Mouse (Mus musculus): ENCODE measurements around the gene P2rx6. TPM values are rescaled to one million over a fixed set of nuclear protein-coding genes. Genes with fewer than 3 reads are reported as not detected.
"Not testable (repeated sequence)": the region's sequence is repeated elsewhere in the genome, so short reads cannot be mapped to it uniquely, and the experiment has no call there.

Gene P2rx6
- polyA plus RNA-seq, 1 experiment = 4.4 TPM

GRCm38 (mm10) chr16:17561128-17561750 is 446 bp upstream of the P2rx6 start, which contains the start of gene Lrrc74b:
Gene Lrrc74b (minus strand): TSS chr16:17561247.
- no peak for DNase-seq (ENCODE audit: low spot score)

GRCm38 (mm10) chr16:17563580-17563979 is 1.9 kb downstream of the P2rx6 start:
- no peak for DNase-seq (ENCODE audit: low spot score)

- DNase-seq (ENCODE audit: low spot score) = no peak
Observed at GRCm38 (mm10) chr16:17564221-17564620, 2.5 kb downstream of the P2rx6 start.

- no peak for DNase-seq (ENCODE audit: low spot score)
Observed at GRCm38 (mm10) chr16:17564771-17565170, 3.1 kb downstream of the P2rx6 start.

- DNase-seq (ENCODE audit: low spot score) = no peak
Observed at GRCm38 (mm10) chr16:17566186-17566585, 4.5 kb downstream of the P2rx6 start.

GRCm38 (mm10) chr16:17575870-17576824 is 14.5 kb downstream of the P2rx6 start:
- peak; percentile 44 for DNase-seq (ENCODE audit: low spot score)

- DNase-seq (ENCODE audit: low spot score) = no peak
Observed at GRCm38 (mm10) chr16:17576825-17577215, 15.1 kb downstream of the P2rx6 start.

- no peak for DNase-seq (ENCODE audit: low spot score)
Observed at GRCm38 (mm10) chr16:17583064-17583463, 21.4 kb downstream of the P2rx6 start, which contains the start of gene Slc7a4. Gene Slc7a4 (minus strand): TSS chr16:17583214.

- no peak for DNase-seq (ENCODE audit: low spot score)
Observed at GRCm38 (mm10) chr16:17584555-17584954, 22.9 kb downstream of the P2rx6 start.

GRCm38 (mm10) chr16:17590731-17591130 is 29.0 kb downstream of the P2rx6 start:
- DNase-seq (ENCODE audit: low spot score) = no peak

- no peak for DNase-seq (ENCODE audit: low spot score)
Observed at GRCm38 (mm10) chr16:17600944-17601562, 39.4 kb downstream of the P2rx6 start.

GRCm38 (mm10) chr16:17604941-17605340 is 43.3 kb downstream of the P2rx6 start:
- DNase-seq (ENCODE audit: low spot score) = no peak

GRCm38 (mm10) chr16:17605684-17606083 is 44.0 kb downstream of the P2rx6 start:
- no peak for DNase-seq (ENCODE audit: low spot score)

- DNase-seq (ENCODE audit: low spot score) = no peak
Observed at GRCm38 (mm10) chr16:17611383-17611782, 49.7 kb downstream of the P2rx6 start.

- not testable (repeated sequence) for DNase-seq (ENCODE audit: low spot score)
Observed at GRCm38 (mm10) chr16:17614740-17615139, 53.1 kb downstream of the P2rx6 start.

GRCm38 (mm10) chr16:17616212-17616611 is 54.5 kb downstream of the P2rx6 start:
- DNase-seq (ENCODE audit: low spot score) = no peak

GRCm38 (mm10) chr16:17617922-17618565 is 56.4 kb downstream of the P2rx6 start:
- DNase-seq (ENCODE audit: low spot score) = no peak

- peak; percentile 91 for DNase-seq (ENCODE audit: low spot score)
Observed at GRCm38 (mm10) chr16:17619198-17620105, 57.8 kb downstream of the P2rx6 start, which contains the start of gene Smpd4. Gene Smpd4 (plus strand): TSS chr16:17619354.

GRCm38 (mm10) chr16:17621936-17622335 is 60.3 kb downstream of the P2rx6 start:
- no peak for DNase-seq (ENCODE audit: low spot score)

- no peak for DNase-seq (ENCODE audit: low spot score)
Observed at GRCm38 (mm10) chr16:17625488-17626268, 64.0 kb downstream of the P2rx6 start.

Measured in urinary bladder, adult 2 months (tissue).